Mouse (Mus musculus) bone marrow, adult 2 months (tissue): ENCODE measurements around the gene Cd52.

Experiments used
- CTCF ChIP-seq: fragments of 200-500 bp; IDR thresholded peaks from 2 replicates; pipeline ENCODE4 v1.5.1; 2011; ENCODE audit warnings: low read length, control low read depth; ENCODE audit not compliant: control insufficient read depth, insufficient read depth
- POLR2A ChIP-seq: fragments of 200-500 bp; IDR thresholded peaks from 2 replicates; pipeline ENCODE4 v1.6.1; 2011; ENCODE audit warnings: low read depth, mild to moderate bottlenecking, control low read depth, low read length, borderline replicate concordance; ENCODE audit not compliant: control insufficient read depth

GRCm38 (mm10) chr4:134115215-134116144 is 20.6 kb upstream of the Cd52 start:
- TF ChIP-seq POLR2A (no peak), CTCF (no peak)
